Mouse (Mus musculus): Measurements from ENCODE around the gene Crtac1. TPM values are rescaled to one million over a fixed set of nuclear protein-coding genes. Genes with fewer than 3 reads are reported as not detected.

The Crtac1 gene
- total and polyA plus RNA-seq, 2 experiments from 2014 or later: 0.36 TPM; not detected in 1

GRCm38 (mm10) chr19:42425208-42425607 is 6.4 kb downstream of the Crtac1 start:
- Histone ChIP-seq H3K27ac (ENCODE audit: low read depth) (no peak overlapping the region), H3K36me3 (replicated peaks; ENCODE audit: control insufficient read depth, insufficient read depth, low read length) (no peaks in the 10 kb centered on the region), H3K27me3 (ENCODE audit: control insufficient read depth, insufficient read depth, low read length) (peaks cover 25% of the 10 kb centered on the region), H3K4me1 (ENCODE audit: control insufficient read depth, insufficient read depth) (no peaks in the 10 kb centered on the region), H3K4me3 (ENCODE audit: low read depth, low read length) (no peak overlapping the region), H3K9me3 (replicated peaks; ENCODE audit: control insufficient read depth, low read length) (no peaks in the 10 kb centered on the region), H3K4me2 (ENCODE audit: low read depth, low read length) (no peak overlapping the region), H3K9ac (replicated peaks; ENCODE audit: low read depth, low read length) (no peak overlapping the region)
- 0% methylated on average over 3 of the region's 3 CpGs for WGBS
- ATAC-seq (ENCODE audit: insufficient read depth, low read depth) (no peak), DNase-seq (ENCODE audit: low spot score) (peak; percentile 11)
- TF ChIP-seq CTCF (IDR thresholded peaks at IDR 0.05; ENCODE audit: low read depth): no peak
- no peak for TF ChIP-seq EP300 (IDR thresholded peaks at IDR 0.05; ENCODE audit: low read depth)

- DNase-seq (ENCODE audit: low spot score) (no peak), ATAC-seq (ENCODE audit: insufficient read depth, low read depth) (no peak)
- no peaks in the 10 kb centered on the region for H3K27me3 ChIP-seq (ENCODE audit: control insufficient read depth, insufficient read depth, low read length)
- no peaks in the 10 kb centered on the region for H3K36me3 ChIP-seq (replicated peaks; ENCODE audit: control insufficient read depth, insufficient read depth, low read length)
- no peak overlapping the region for H3K9ac ChIP-seq (replicated peaks; ENCODE audit: low read depth, low read length)
- no peak overlapping the region for H3K4me3 ChIP-seq (ENCODE audit: low read depth, low read length)
- H3K9me3 ChIP-seq (replicated peaks; ENCODE audit: control insufficient read depth, low read length): no peaks in the 10 kb centered on the region
- TF ChIP-seq EP300 (IDR thresholded peaks at IDR 0.05; ENCODE audit: low read depth) (no peak), CTCF (IDR thresholded peaks at IDR 0.05; ENCODE audit: low read depth) (no peak)
- WGBS: 67% methylated on average over 8 of the region's 8 CpGs
- no peak overlapping the region for H3K27ac ChIP-seq (ENCODE audit: low read depth)
- H3K4me2 ChIP-seq (ENCODE audit: low read depth, low read length): no peak overlapping the region
- no peaks in the 10 kb centered on the region for H3K4me1 ChIP-seq (ENCODE audit: control insufficient read depth, insufficient read depth)
These were observed 16.5 kb downstream of the Crtac1 start for GRCm38 (mm10) chr19:42415042-42415441.

- ATAC-seq (ENCODE audit: insufficient read depth, low read depth) (no peak), DNase-seq (ENCODE audit: low spot score) (no peak)
- 43% methylated on average over 5 of the region's 5 CpGs for whole genome bisulfite sequencing
- Histone ChIP-seq H3K27ac (ENCODE audit: low read depth) (no peak overlapping the region), H3K27me3 (ENCODE audit: control insufficient read depth, insufficient read depth, low read length) (peaks cover 18% of the 10 kb centered on the region), H3K36me3 (replicated peaks; ENCODE audit: control insufficient read depth, insufficient read depth, low read length) (no peaks in the 10 kb centered on the region), H3K9ac (replicated peaks; ENCODE audit: low read depth, low read length) (no peak overlapping the region), H3K4me1 (ENCODE audit: control insufficient read depth, insufficient read depth) (no peaks in the 10 kb centered on the region), H3K4me3 (ENCODE audit: low read depth, low read length) (no peak overlapping the region), H3K9me3 (replicated peaks; ENCODE audit: control insufficient read depth, low read length) (no peaks in the 10 kb centered on the region), H3K4me2 (ENCODE audit: low read depth, low read length) (no peak overlapping the region)
- no peak for TF ChIP-seq EP300 (IDR thresholded peaks at IDR 0.05; ENCODE audit: low read depth)
- TF ChIP-seq CTCF (IDR thresholded peaks at IDR 0.05; ENCODE audit: low read depth): no peak
These were observed 21.7 kb downstream of the Crtac1 start for GRCm38 (mm10) chr19:42409856-42410255.

- DNase-seq (ENCODE audit: low spot score): no peak
- Histone ChIP-seq H3K4me2 (ENCODE audit: low read depth, low read length) (no peak overlapping the region), H3K4me3 (ENCODE audit: low read depth, low read length) (no peak overlapping the region), H3K27me3 (ENCODE audit: control insufficient read depth, insufficient read depth, low read length) (peaks cover 18% of the 10 kb centered on the region), H3K4me1 (ENCODE audit: control insufficient read depth, insufficient read depth) (no peaks in the 10 kb centered on the region), H3K9ac (replicated peaks; ENCODE audit: low read depth, low read length) (no peak overlapping the region), H3K9me3 (replicated peaks; ENCODE audit: control insufficient read depth, low read length) (no peaks in the 10 kb centered on the region), H3K27ac (ENCODE audit: low read depth) (no peak overlapping the region), H3K36me3 (replicated peaks; ENCODE audit: control insufficient read depth, insufficient read depth, low read length) (no peaks in the 10 kb centered on the region)
- TF ChIP-seq EP300 (IDR thresholded peaks at IDR 0.05; ENCODE audit: low read depth) (no peak), CTCF (IDR thresholded peaks at IDR 0.05; ENCODE audit: low read depth) (no peak)
- ATAC-seq (ENCODE audit: insufficient read depth, low read depth): no peak
- 1% methylated on average over 19 of the region's 19 CpGs for WGBS
These were observed 22.4 kb downstream of the Crtac1 start for GRCm38 (mm10) chr19:42409226-42409625.

- no peak overlapping the region for H3K27ac ChIP-seq (ENCODE audit: low read depth)
- no peak overlapping the region for H3K9ac ChIP-seq (replicated peaks; ENCODE audit: low read depth, low read length)
- 81% methylated on average over 15 of the region's 15 CpGs for WGBS
- ATAC-seq (ENCODE audit: insufficient read depth, low read depth) (no peak), DNase-seq (ENCODE audit: low spot score) (no peak)
- TF ChIP-seq CTCF (IDR thresholded peaks at IDR 0.05; ENCODE audit: low read depth) (no peak), EP300 (IDR thresholded peaks at IDR 0.05; ENCODE audit: low read depth) (no peak)
- no peaks in the 10 kb centered on the region for H3K9me3 ChIP-seq (replicated peaks; ENCODE audit: control insufficient read depth, low read length)
- peaks cover 16% of the 10 kb centered on the region for H3K27me3 ChIP-seq (ENCODE audit: control insufficient read depth, insufficient read depth, low read length)
- no peak overlapping the region for H3K4me2 ChIP-seq (ENCODE audit: low read depth, low read length)
- no peaks in the 10 kb centered on the region for H3K4me1 ChIP-seq (ENCODE audit: control insufficient read depth, insufficient read depth)
- H3K36me3 ChIP-seq (replicated peaks; ENCODE audit: control insufficient read depth, insufficient read depth, low read length): no peaks in the 10 kb centered on the region
- no peak overlapping the region for H3K4me3 ChIP-seq (ENCODE audit: low read depth, low read length)
These were observed 27.2 kb downstream of the Crtac1 start for GRCm38 (mm10) chr19:42404364-42404763.

GRCm38 (mm10) chr19:42399974-42400373 is 31.6 kb downstream of the Crtac1 start:
- WGBS: 53% methylated on average over 3 of the region's 3 CpGs
- no peaks in the 10 kb centered on the region for H3K36me3 ChIP-seq (replicated peaks; ENCODE audit: control insufficient read depth, insufficient read depth, low read length)
- DNase-seq (ENCODE audit: low spot score) (no peak), ATAC-seq (ENCODE audit: insufficient read depth, low read depth) (no peak)
- no peaks in the 10 kb centered on the region for H3K27me3 ChIP-seq (ENCODE audit: control insufficient read depth, insufficient read depth, low read length)
- H3K4me1 ChIP-seq (ENCODE audit: control insufficient read depth, insufficient read depth): no peaks in the 10 kb centered on the region
- no peaks in the 10 kb centered on the region for H3K9me3 ChIP-seq (replicated peaks; ENCODE audit: control insufficient read depth, low read length)
- no peak for TF ChIP-seq CTCF (IDR thresholded peaks at IDR 0.05; ENCODE audit: low read depth)
- TF ChIP-seq EP300 (IDR thresholded peaks at IDR 0.05; ENCODE audit: low read depth): no peak
- no peak overlapping the region for H3K27ac ChIP-seq (ENCODE audit: low read depth)
- H3K4me3 ChIP-seq (ENCODE audit: low read depth, low read length): no peak overlapping the region
- H3K4me2 ChIP-seq (ENCODE audit: low read depth, low read length): no peak overlapping the region
- H3K9ac ChIP-seq (replicated peaks; ENCODE audit: low read depth, low read length): no peak overlapping the region
